ENCODE assay signal across 23 mouse cellular contexts in genomic region chr6:43382284-43382683, GRCm38 (mm10).
DNase-seq lines count a peak whose midpoint lies in the region; ATAC-seq and TF ChIP-seq lines count a peak whose summit lies in the region.
"Had no signal": no experiment of that assay in that cellular context is flagged by ENCODE, and none has a peak within 500 bp of the region (broad histone marks: within the 10 kb centered on the region; RNA-seq: fewer than 3 reads in every experiment).

No protein-coding gene starts in this region.

- no peaks in the 10 kb centered on the region for H3K27me3 ChIP-seq in forebrain, postnatal 0 days (ENCODE audit: insufficient read depth, low read length)
- H3K27me3 ChIP-seq: limb, embryonic 15.5 days; neural tube, embryonic 15.5 days had no signal

- TF ChIP-seq CTCF in embryonic fibroblast, embryonic 13.5 days (IDR thresholded peaks at IDR 0.05; ENCODE audit: borderline replicate concordance, insufficient read depth, low read length) = no peak
- no peak for TF ChIP-seq CTCF in forebrain, postnatal 0 days (IDR thresholded peaks at IDR 0.05; ENCODE audit: low read depth)

- 93% methylated on average over 3 of the region's 3 CpGs for WGBS in forebrain, postnatal 0 days

- H3K27ac ChIP-seq in embryonic fibroblast, embryonic 13.5 days (ENCODE audit: insufficient read depth, low read length) = peak overlapping the region; percentile 36; the same call in 1 of the 2 replicates
- H3K27ac ChIP-seq in forebrain, postnatal 0 days (ENCODE audit: low read depth, low read length) = no peak overlapping the region
- H3K27ac ChIP-seq: embryonic facial prominence, embryonic 10.5 days; limb, embryonic 15.5 days; midbrain, embryonic 10.5 days; neural tube, embryonic 15.5 days; stomach, postnatal 0 days had no signal

- peak; percentile 6 for DNase-seq in heart, postnatal 4 days
- no peak for DNase-seq in heart, postnatal 36 days
- DNase-seq in ES-CJ7 (ENCODE audit: low read depth, low spot score) = peak; percentile 38
- DNase-seq in frontal cortex, postnatal 25 days (ENCODE audit: low spot score in 2 of 2) = no peak
- DNase-seq in urinary bladder, adult 18-20 months (ENCODE audit: low spot score in 2 of 2) = no peak
- DNase-seq in forebrain, postnatal 0 days = no peak
- DNase-seq: adrenal gland, postnatal 25 days; cerebellum, adult 18-20 months; gastrocnemius, postnatal 25 days; kidney, adult 18-20 months; kidney, postnatal 4 days; lung, adult 18-20 months; lung, postnatal 36 days; thymus, postnatal 14 days had no signal

- no peaks in the 10 kb centered on the region for H3K36me3 ChIP-seq in forebrain, postnatal 0 days (ENCODE audit: insufficient read depth)
- H3K36me3 ChIP-seq: embryonic facial prominence, embryonic 10.5 days; G1E; limb, embryonic 15.5 days; midbrain, embryonic 10.5 days; neural tube, embryonic 15.5 days had no signal

- H3K4me1 ChIP-seq in embryonic fibroblast, embryonic 13.5 days (ENCODE audit: control insufficient read depth, insufficient read depth, low read length) = peaks cover 2% of the 10 kb centered on the region; the same call in 1 of the 2 replicates
- H3K4me1 ChIP-seq in forebrain, postnatal 0 days (ENCODE audit: insufficient read depth) = no peaks in the 10 kb centered on the region
- H3K4me1 ChIP-seq: limb, embryonic 15.5 days had no signal

- no peak overlapping the region for H3K4me3 ChIP-seq in embryonic fibroblast, embryonic 13.5 days (ENCODE audit: insufficient read depth, low read length)
- H3K4me3 ChIP-seq in forebrain, postnatal 0 days (ENCODE audit: low read depth, low read length) = no peak overlapping the region
- H3K4me3 ChIP-seq: embryonic facial prominence, embryonic 10.5 days; erythroblast, embryonic 14.5 days; limb, embryonic 15.5 days; midbrain, embryonic 10.5 days; neural tube, embryonic 15.5 days had no signal

- H3K4me2 ChIP-seq in forebrain, postnatal 0 days (ENCODE audit: low read depth) = no peak overlapping the region
- H3K4me2 ChIP-seq: limb, embryonic 15.5 days; neural tube, embryonic 15.5 days had no signal

- no peak for ATAC-seq in forebrain, postnatal 0 days
- ATAC-seq: hindbrain, embryonic 16.5 days had no signal

- TF ChIP-seq POLR2A in embryonic fibroblast, embryonic 13.5 days (IDR thresholded peaks at IDR 0.05; ENCODE audit: low read depth, low read length) = no peak

- H3K9ac ChIP-seq in forebrain, postnatal 0 days = no peak overlapping the region
- H3K9ac ChIP-seq: limb, embryonic 15.5 days; neural tube, embryonic 15.5 days had no signal

- intact Hi-C loops in heart, postnatal 36 days (cut with DNase I) = no loop called here

- H3K9me3 ChIP-seq in forebrain, postnatal 0 days (ENCODE audit: low read length) = no peaks in the 10 kb centered on the region
- H3K9me3 ChIP-seq: embryonic facial prominence, embryonic 10.5 days; G1E; limb, embryonic 15.5 days; midbrain, embryonic 10.5 days; neural tube, embryonic 15.5 days had no signal

Comparison
In these comparisons a context has a peak if more than half of its experiments do, and no peak if none do; other contexts are left out.
1. DNase-seq: peak in heart, postnatal 4 days (single experiment) and ES-CJ7 (single experiment); none in heart, postnatal 36 days (0 of 2), frontal cortex, postnatal 25 days (0 of 2), urinary bladder, adult 18-20 months (0 of 2) and forebrain, postnatal 0 days (single experiment).